In the genomic region with DNA sequence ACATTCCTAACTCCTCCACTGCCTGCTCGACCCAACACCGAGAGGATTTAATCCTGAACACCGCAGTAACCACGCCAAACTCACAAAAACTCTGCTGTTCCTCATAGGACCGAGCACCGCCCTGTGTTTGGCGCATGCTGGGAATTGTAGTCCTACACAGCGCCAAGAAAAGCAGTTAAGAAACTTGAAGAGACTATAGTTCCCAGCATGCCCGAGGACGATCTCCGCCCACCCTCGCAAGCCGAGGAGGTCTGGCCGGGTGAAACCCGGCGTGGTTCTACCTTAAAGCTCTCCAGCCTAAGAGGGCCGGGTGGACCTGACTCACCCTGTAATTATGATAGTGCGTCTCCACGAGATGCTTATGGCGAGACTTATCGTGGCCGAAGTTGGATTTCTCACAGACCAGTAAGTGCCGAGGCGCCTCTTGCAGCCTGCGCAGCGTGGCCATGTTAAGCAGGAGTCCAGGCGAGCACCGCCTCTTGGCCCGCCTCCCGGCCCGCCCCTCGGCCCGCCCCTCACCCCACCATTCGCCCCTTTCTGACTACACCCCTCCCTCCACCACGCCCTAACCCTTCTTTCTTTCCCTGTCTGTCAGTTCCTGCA, we compare ENCODE assay signal across 8 mouse cellular contexts. TPM values are rescaled to one million over a fixed set of nuclear protein-coding genes. Genes with fewer than 3 reads are reported as not detected.
A peak's percentile ranks its signal among the peaks of the same experiment; 100 is the strongest.
DNase-seq lines count a peak whose midpoint lies in the region; ATAC-seq and TF ChIP-seq lines count a peak whose summit lies in the region.

A gene (minus strand): TSS at position 481 of the 603 bp plus-strand sequence.

- no peaks in the 10 kb centered on the region for H3K4me1 ChIP-seq in ES-Bruce4 (ENCODE audit: control insufficient read depth, insufficient read depth, low read length)
- H3K4me1 ChIP-seq in forebrain, embryonic 13.5 days = peaks cover 7% of the 10 kb centered on the region; the same call in 1 of the 2 replicates
- peaks cover 3% of the 10 kb centered on the region; the same call in 1 of the 2 replicates for H3K4me1 ChIP-seq in liver, postnatal 0 days (ENCODE audit: insufficient read depth)
- H3K4me1 ChIP-seq in neural tube, embryonic 14.5 days (ENCODE audit: control insufficient read depth, insufficient read depth, low read length) = no peaks in the 10 kb centered on the region

- H3K27ac ChIP-seq in ES-Bruce4 (ENCODE audit: insufficient read depth, low read length) = no peak within 1 kb of the TSS
- no peak within 1 kb of the TSS for H3K27ac ChIP-seq in forebrain, embryonic 13.5 days
- no peak within 1 kb of the TSS for H3K27ac ChIP-seq in liver, postnatal 0 days (ENCODE audit: low read depth)
- H3K27ac ChIP-seq in neural tube, embryonic 14.5 days (ENCODE audit: low read depth, low read length) = no peak within 1 kb of the TSS

- intact Hi-C loops in heart, postnatal 10 days (cut with DNase I) = no loop called here

- under 1% methylated on average over 35 of the region's 35 CpGs for WGBS in forebrain, embryonic 13.5 days
- WGBS in large intestine, adult 2 months = under 1% methylated on average over 35 of the region's 35 CpGs
- under 1% methylated on average over 35 of the region's 35 CpGs for WGBS in liver, postnatal 0 days (ENCODE audit: insufficient replicate concordance)
- WGBS in neural tube, embryonic 14.5 days = 0% methylated on average over 35 of the region's 35 CpGs

- ATAC-seq in cerebellum, adult (ENCODE audit: insufficient number of reproducible peaks, low FRiP score, low TSS enrichment) = peak; percentile 98
- ATAC-seq in forebrain, embryonic 13.5 days = peak; percentile 100
- peak; percentile 100 for ATAC-seq in liver, postnatal 0 days
- ATAC-seq in neural tube, embryonic 14.5 days (ENCODE audit: low read depth) = peak; percentile 100

- no peaks in the 10 kb centered on the region for H3K9me3 ChIP-seq in ES-Bruce4 (replicated peaks; ENCODE audit: control insufficient read depth, insufficient read depth, low read length, poor library complexity, severe bottlenecking)
- no peaks in the 10 kb centered on the region for H3K9me3 ChIP-seq in forebrain, embryonic 13.5 days (replicated peaks)
- no peaks in the 10 kb centered on the region for H3K9me3 ChIP-seq in liver, postnatal 0 days (ENCODE audit: low read length)
- no peaks in the 10 kb centered on the region for H3K9me3 ChIP-seq in neural tube, embryonic 14.5 days (ENCODE audit: control insufficient read depth, low read length)

- H3K27me3 ChIP-seq in ES-Bruce4 (ENCODE audit: control insufficient read depth, insufficient read depth, low read length, poor library complexity, severe bottlenecking) = no peaks in the 10 kb centered on the region
- H3K27me3 ChIP-seq in forebrain, embryonic 13.5 days = no peaks in the 10 kb centered on the region
- H3K27me3 ChIP-seq in liver, postnatal 0 days (ENCODE audit: insufficient read depth, low read length) = no peaks in the 10 kb centered on the region
- no peaks in the 10 kb centered on the region for H3K27me3 ChIP-seq in neural tube, embryonic 14.5 days (ENCODE audit: control insufficient read depth, insufficient read depth, low read length)

- peak within 1 kb of the TSS; percentile 82 for H3K4me3 ChIP-seq in ES-Bruce4 (ENCODE audit: low read depth, low read length)
- H3K4me3 ChIP-seq in forebrain, embryonic 13.5 days = peak within 1 kb of the TSS; percentile 65
- peak within 1 kb of the TSS; percentile 71 for H3K4me3 ChIP-seq in liver, postnatal 0 days (ENCODE audit: low read depth, low read length)
- H3K4me3 ChIP-seq in neural tube, embryonic 14.5 days (ENCODE audit: low read depth, low read length) = peak within 1 kb of the TSS; percentile 62

- H3K9ac ChIP-seq in ES-Bruce4 (ENCODE audit: low read depth, poor library complexity, severe bottlenecking) = peak within 1 kb of the TSS; percentile 46
- H3K9ac ChIP-seq in forebrain, embryonic 13.5 days = peak within 1 kb of the TSS; percentile 65
- H3K9ac ChIP-seq in liver, postnatal 0 days (replicated peaks) = peak within 1 kb of the TSS; percentile 59
- H3K9ac ChIP-seq in neural tube, embryonic 14.5 days (replicated peaks; ENCODE audit: low read depth, low read length) = peak within 1 kb of the TSS; percentile 46

- TF ChIP-seq EP300 in ES-Bruce4 (IDR thresholded peaks at IDR 0.05; ENCODE audit: insufficient read depth, low read depth, low read length) = no peak
- TF ChIP-seq EP300 in liver, postnatal 0 days (IDR thresholded peaks at IDR 0.05; ENCODE audit: low read depth) = 0 out of 2 replicates have a peak, but pooled peaks have one; percentile 34

- peak within 1 kb of the TSS; percentile 65 for H3K4me2 ChIP-seq in forebrain, embryonic 13.5 days
- H3K4me2 ChIP-seq in liver, postnatal 0 days (ENCODE audit: low read depth, low read length) = peak within 1 kb of the TSS; percentile 84
- H3K4me2 ChIP-seq in neural tube, embryonic 14.5 days (ENCODE audit: low read depth, low read length) = peak within 1 kb of the TSS; percentile 68

- no peak for TF ChIP-seq CTCF in ES-Bruce4 (IDR thresholded peaks at IDR 0.05; ENCODE audit: low read depth, low read length)
- TF ChIP-seq CTCF in liver, postnatal 0 days (IDR thresholded peaks at IDR 0.05; ENCODE audit: low read depth) = no peak

- peak; percentile 95 for DNase-seq in heart, postnatal 10 days
- DNase-seq in large intestine, adult 2 months (ENCODE audit: low read depth, low spot score) = peak; percentile 88
- DNase-seq in liver, postnatal 0 days = peak; percentile 93
- DNase-seq in testis, postnatal 10 days (ENCODE audit: low spot score) = peak; percentile 89

- TF ChIP-seq POLR2A in ES-Bruce4 (IDR thresholded peaks at IDR 0.05; ENCODE audit: insufficient read depth, low read length) = peak; percentile 32

- 0 out of 2 replicates have a peak, but pooled peaks cover 4% of the 10 kb centered on the region for H3K36me3 ChIP-seq in ES-Bruce4 (ENCODE audit: control insufficient read depth, insufficient read depth, low read length, poor library complexity, severe bottlenecking)
- H3K36me3 ChIP-seq in forebrain, embryonic 13.5 days (ENCODE audit: poor library complexity, severe bottlenecking) = no peaks in the 10 kb centered on the region
- H3K36me3 ChIP-seq in liver, postnatal 0 days (replicated peaks; ENCODE audit: insufficient read depth, low read length) = no peaks in the 10 kb centered on the region
- no peaks in the 10 kb centered on the region for H3K36me3 ChIP-seq in neural tube, embryonic 14.5 days (ENCODE audit: control insufficient read depth, insufficient read depth, low read length)

RNA-seq across cellular contexts. Expression of the gene that starts here (rescaled TPM):
- 38.5 and 40.5 TPM in 2 replicates for polyA plus RNA-seq in ES-Bruce4 (2011; ENCODE audit: insufficient read depth, insufficient read length, low read depth, missing spikeins)
- 10.5 and 12.7 TPM in 2 replicates for polyA plus RNA-seq in forebrain, embryonic 13.5 days (2015; fragmentation: Nextera tagmentation; extraction: Ambion mirVana)
- total RNA-seq in heart, postnatal 10 days (2021) = 1 to 10 TPM; 4.7 to 6.6 TPM
- 4.3 and 4.5 TPM in 2 replicates for polyA plus RNA-seq in large intestine, adult 2 months (2012; rRNA removed)
- polyA plus RNA-seq in liver, postnatal 0 days (2015; fragmentation: Nextera tagmentation; extraction: Ambion mirVana) = 7.8 and 11.3 TPM in 2 replicates
- 6.7 and 7.6 TPM in 2 replicates for polyA plus RNA-seq in neural tube, embryonic 14.5 days (2014; fragmentation: Nextera tagmentation; extraction: Ambion mirVana)
